Comparison of ENCODE assay signal across 30 mouse cellular contexts in genomic region chr11:4527132-4527531, GRCm38 (mm10).
DNase-seq lines count a peak whose midpoint lies in the region; ATAC-seq and TF ChIP-seq lines count a peak whose summit lies in the region.
"Had no signal": no experiment of that assay in that cellular context is flagged by ENCODE, and none has a peak within 500 bp of the region (broad histone marks: within the 10 kb centered on the region; RNA-seq: fewer than 3 reads in every experiment).

No protein-coding gene starts in this region.

- H3K9me3 ChIP-seq in MEL (replicated peaks; ENCODE audit: insufficient read depth, low read length) = no peaks in the 10 kb centered on the region
- H3K9me3 ChIP-seq: embryonic facial prominence, embryonic 10.5 days; embryonic facial prominence, embryonic 13.5 days; forebrain, embryonic 12.5 days; forebrain, embryonic 15.5 days; heart, embryonic 12.5 days; heart, embryonic 15.5 days had no signal

- TF ChIP-seq CTCF in MEL (IDR thresholded peaks at IDR 0.05 in 2 of 3, conservative IDR thresholded peaks at IDR 0.05 in 1 of 3; ENCODE audit: control insufficient read depth in 1 of 3, insufficient read depth in 1 of 3, low read depth in 2 of 3, low read length in 3 of 3, poor library complexity in 1 of 3, severe bottlenecking in 1 of 3) = no peak

- H3K27me3 ChIP-seq in MEL (ENCODE audit: control insufficient read depth in 1 of 2, insufficient read depth in 2 of 2, low read length in 2 of 2) = no peaks in the 10 kb centered on the region
- H3K27me3 ChIP-seq: embryonic facial prominence, embryonic 13.5 days; forebrain, embryonic 12.5 days; forebrain, embryonic 15.5 days; heart, embryonic 12.5 days; heart, embryonic 15.5 days had no signal

- H3K79me2 ChIP-seq in MEL (ENCODE audit: control insufficient read depth, insufficient read depth, low read length, poor library complexity) = no peaks in the 10 kb centered on the region

- H3K36me3 ChIP-seq in MEL (ENCODE audit: control insufficient read depth in 1 of 2, insufficient read depth in 2 of 2, low read length in 2 of 2) = peaks cover 14 to 23% of the 10 kb centered on the region in 2 experiments

- no peak for TF ChIP-seq EP300 in MEL (IDR thresholded peaks at IDR 0.05; ENCODE audit: low read depth in 1 of 2, low read length in 2 of 2)

- TF ChIP-seq POLR2A in MEL (IDR thresholded peaks at IDR 0.05; ENCODE audit: control insufficient read depth in 1 of 2, insufficient read depth in 1 of 2, low read depth in 1 of 2, low read length in 2 of 2, poor library complexity in 1 of 2) = no peak

- peaks cover 4 to 5% of the 10 kb centered on the region in 2 experiments; a peak in 2 of 4 replicates for H3K4me1 ChIP-seq in MEL (ENCODE audit: control insufficient read depth in 1 of 2, insufficient read depth in 2 of 2, low read length in 2 of 2)
- H3K4me1 ChIP-seq: embryonic facial prominence, embryonic 10.5 days; embryonic facial prominence, embryonic 13.5 days; forebrain, embryonic 12.5 days; forebrain, embryonic 15.5 days; heart, embryonic 12.5 days had no signal

- H3K27ac ChIP-seq in MEL (ENCODE audit: control insufficient read depth, low read depth, low read length) = no peak overlapping the region
- H3K27ac ChIP-seq: embryonic facial prominence, embryonic 10.5 days; embryonic facial prominence, embryonic 13.5 days; forebrain, embryonic 12.5 days; forebrain, embryonic 15.5 days; heart, embryonic 15.5 days; hindbrain, embryonic 14.5 days; hindbrain, postnatal 0 days had no signal

- no peak for TF ChIP-seq RAD21 in MEL (IDR thresholded peaks at IDR 0.05; ENCODE audit: low read depth, low read length)

- ATAC-seq in granulocyte monocyte progenitor cell, adult 5-6 weeks (replicated peaks; ENCODE audit: poor library complexity, severe bottlenecking) = peak; percentile 58
- ATAC-seq in neutrophil, adult 5-6 weeks (ENCODE audit: extremely low read depth, insufficient number of reproducible peaks, low FRiP score, poor library complexity, severe bottlenecking) = peak; percentile 36; the same call in 1 of the 2 replicates
- ATAC-seq: activated CD4-positive, CD25-positive, alpha-beta regulatory T cell, adult 4 months; CD4-positive, CD25-positive, alpha-beta regulatory T cell, adult 4 months; forebrain, embryonic 15.5 days; hindbrain, postnatal 0 days; inflammation-experienced regulatory T-cells, adult 6 months; intestine, embryonic 16.5 days had no signal

- peak; percentile 51 for DNase-seq in A20 (ENCODE audit: low read depth, low spot score)
- DNase-seq in MEL (ENCODE audit: low read depth, low spot score) = peak; percentile 79
- DNase-seq in thymus, postnatal 4 days = no peak
- no peak for DNase-seq in adrenal gland, adult 2 months
- no peak for DNase-seq in cerebellum, postnatal 25 days
- DNase-seq: adrenal gland, postnatal 10 days; adrenal gland, postnatal 36 days; cerebellum, adult 18-20 months; cerebellum, adult 9-10 months; cerebellum, postnatal 14 days; embryo, embryonic 11 days; gastrocnemius, postnatal 36 days; heart, adult 11 months; heart, postnatal 10 days; heart, postnatal 36 days had no signal

- H3K4me3 ChIP-seq in MEL (ENCODE audit: control insufficient read depth in 1 of 2, insufficient read depth in 1 of 2, low read depth in 2 of 2, low read length in 2 of 2) = no peak overlapping the region
- H3K4me3 ChIP-seq: embryonic facial prominence, embryonic 10.5 days; embryonic facial prominence, embryonic 13.5 days; erythroblast, embryonic 14.5 days; forebrain, embryonic 12.5 days; forebrain, embryonic 15.5 days; heart, embryonic 12.5 days; heart, embryonic 15.5 days had no signal

- no peak overlapping the region for H3K9ac ChIP-seq in MEL (ENCODE audit: control insufficient read depth, low read depth, low read length, poor library complexity, severe bottlenecking)
- H3K9ac ChIP-seq: embryonic facial prominence, embryonic 13.5 days; forebrain, embryonic 12.5 days; forebrain, embryonic 15.5 days; heart, embryonic 12.5 days; heart, embryonic 15.5 days; hindbrain, embryonic 14.5 days had no signal

TF ChIP-seq in MEL, 35 proteins besides CTCF, POLR2A, EP300 and RAD21:
- TF ChIP-seq TBP (IDR thresholded peaks at IDR 0.05; ENCODE audit: low read depth, low read length) = peak; percentile 15; the same call in 1 of the 2 replicates
- TF ChIP-seq ELF1 (IDR thresholded peaks at IDR 0.05; ENCODE audit: low read depth, low read length) = no peak
- no peak for TF ChIP-seq USF2 (IDR thresholded peaks at IDR 0.05; ENCODE audit: borderline replicate concordance in 1 of 2, insufficient read depth in 1 of 2, low read depth in 1 of 2, low read length in 2 of 2)
- TF ChIP-seq MYB (IDR thresholded peaks at IDR 0.05; ENCODE audit: low read depth, low read length) = no peak
- no peak for TF ChIP-seq TCF12 (IDR thresholded peaks at IDR 0.05; ENCODE audit: low read depth, low read length)
- peak; percentile 43; the same call in 1 of the 2 replicates for TF ChIP-seq RCOR1 (IDR thresholded peaks at IDR 0.05; ENCODE audit: low read depth, low read length)
TF ChIP-seq in MEL: peak in this region for 2.

Comparison
In these comparisons a context has a peak if more than half of its experiments do, and no peak if none do; other contexts are left out.
1. DNase-seq: peak in A20 (single experiment) and MEL (single experiment); none in thymus, postnatal 4 days (single experiment), adrenal gland, adult 2 months (single experiment) and cerebellum, postnatal 25 days (0 of 2).